Mouse (Mus musculus): ENCODE measurements at regions not wholly inside any gene's neighbourhood (a gene's known extent, or its start where the extent isn't known, plus 50 kb on each side); places are given as distances from the start of the nearest gene placed in this dataset.

DNA sequence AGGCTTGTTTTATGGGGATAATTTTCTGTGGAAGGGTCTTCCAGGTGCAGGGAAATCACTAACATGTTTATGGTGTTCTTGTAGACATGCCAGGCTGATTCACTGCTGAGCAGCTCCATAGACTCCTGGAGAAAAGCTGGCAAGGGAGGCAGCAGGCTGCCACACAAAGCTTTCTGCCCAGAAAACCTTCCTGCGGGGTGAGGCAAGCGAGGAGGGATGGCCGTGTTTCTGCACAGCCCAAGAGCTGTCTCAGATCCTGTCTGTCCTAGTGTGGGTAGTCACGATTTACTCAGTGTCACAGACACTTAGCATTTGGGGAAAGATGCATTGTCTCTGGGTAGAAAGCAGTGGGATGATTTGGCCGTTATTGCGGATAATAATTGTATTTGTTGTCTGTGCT is 244.2 kb upstream of the Ppp2r3a start:
- Histone ChIP-seq H3K9me3 (replicated peaks; ENCODE audit: insufficient read depth, low read length) (no peaks in the 10 kb centered on the region), H3K79me2 (ENCODE audit: control insufficient read depth, insufficient read depth, low read length, poor library complexity) (no peaks in the 10 kb centered on the region), H3K36me3 (ENCODE audit: control insufficient read depth in 1 of 2, insufficient read depth in 2 of 2, low read length in 2 of 2) (no peaks in the 10 kb centered on the region), H3K4me1 (ENCODE audit: control insufficient read depth in 1 of 2, insufficient read depth in 2 of 2, low read length in 2 of 2) (no peaks in the 10 kb centered on the region), H3K27me3 (ENCODE audit: control insufficient read depth in 1 of 2, insufficient read depth in 2 of 2, low read length in 2 of 2) (no peaks in the 10 kb centered on the region), H3K27ac (ENCODE audit: control insufficient read depth, low read depth, low read length) (no peak overlapping the region), H3K4me3 (ENCODE audit: control insufficient read depth in 1 of 2, insufficient read depth in 1 of 2, low read depth in 2 of 2, low read length in 2 of 2) (no peak overlapping the region), H3K9ac (ENCODE audit: control insufficient read depth, low read depth, low read length, poor library complexity, severe bottlenecking) (no peak overlapping the region)
- TF ChIP-seq USF2 (IDR thresholded peaks at IDR 0.05; ENCODE audit: borderline replicate concordance in 1 of 2, insufficient read depth in 1 of 2, low read depth in 1 of 2, low read length in 2 of 2) (no peak), SMC3 (IDR thresholded peaks at IDR 0.05; ENCODE audit: low read depth, low read length) (no peak), JUND (IDR thresholded peaks at IDR 0.05; ENCODE audit: low read depth, low read length) (no peak), RAD21 (IDR thresholded peaks at IDR 0.05; ENCODE audit: low read depth, low read length) (no peak), NRF1 (IDR thresholded peaks at IDR 0.05; ENCODE audit: insufficient read depth, low read depth, low read length, poor library complexity, severe bottlenecking) (no peak)
- no peak for DNase-seq (ENCODE audit: low read depth, low spot score)

DNA sequence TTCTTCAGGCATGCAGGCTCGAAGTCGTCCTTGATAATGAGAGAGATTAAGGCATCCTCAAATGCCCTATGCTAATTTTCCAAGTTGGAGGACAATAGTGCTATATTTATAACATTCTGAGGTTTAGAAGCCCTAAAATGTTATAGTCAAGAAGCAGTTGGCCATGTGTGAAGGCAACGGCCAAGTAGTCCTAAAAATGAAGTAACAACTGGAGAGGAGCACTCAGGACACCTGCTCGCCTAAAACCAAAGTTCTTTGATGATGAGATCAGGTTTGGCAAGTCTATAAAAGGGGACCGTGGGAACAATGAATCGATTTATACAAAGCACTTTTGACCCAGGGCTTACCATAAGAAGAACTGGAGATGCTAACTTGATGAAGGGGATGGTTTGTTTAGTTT is 237.4 kb upstream of the Ppp2r3a start:
- no peak for TF ChIP-seq TCF12 (IDR thresholded peaks at IDR 0.05; ENCODE audit: low read depth, low read length)
- TF ChIP-seq CHD1 (IDR thresholded peaks at IDR 0.05; ENCODE audit: low read depth, low read length): no peak
- no peak for TF ChIP-seq TBP (IDR thresholded peaks at IDR 0.05; ENCODE audit: low read depth, low read length)
- no peak for TF ChIP-seq EP300 (IDR thresholded peaks at IDR 0.05; ENCODE audit: low read depth in 1 of 2, low read length in 2 of 2)
- TF ChIP-seq USF1 (IDR thresholded peaks at IDR 0.05; ENCODE audit: low read depth, low read length): no peak
- no peak for TF ChIP-seq ZNF384 (IDR thresholded peaks at IDR 0.05; ENCODE audit: low read depth, low read length)
- Histone ChIP-seq H3K27ac (ENCODE audit: control insufficient read depth, low read depth, low read length) (no peak overlapping the region), H3K9ac (ENCODE audit: control insufficient read depth, low read depth, low read length, poor library complexity, severe bottlenecking) (no peak overlapping the region), H3K4me1 (ENCODE audit: control insufficient read depth in 1 of 2, insufficient read depth in 2 of 2, low read length in 2 of 2) (no peaks in the 10 kb centered on the region), H3K36me3 (ENCODE audit: control insufficient read depth in 1 of 2, insufficient read depth in 2 of 2, low read length in 2 of 2) (no peaks in the 10 kb centered on the region), H3K79me2 (ENCODE audit: control insufficient read depth, insufficient read depth, low read length, poor library complexity) (no peaks in the 10 kb centered on the region), H3K4me3 (ENCODE audit: control insufficient read depth in 1 of 2, insufficient read depth in 1 of 2, low read depth in 2 of 2, low read length in 2 of 2) (no peak overlapping the region), H3K9me3 (replicated peaks; ENCODE audit: insufficient read depth, low read length) (no peaks in the 10 kb centered on the region), H3K27me3 (ENCODE audit: control insufficient read depth in 1 of 2, insufficient read depth in 2 of 2, low read length in 2 of 2) (no peaks in the 10 kb centered on the region)
- DNase-seq (ENCODE audit: low read depth, low spot score): no peak

DNA sequence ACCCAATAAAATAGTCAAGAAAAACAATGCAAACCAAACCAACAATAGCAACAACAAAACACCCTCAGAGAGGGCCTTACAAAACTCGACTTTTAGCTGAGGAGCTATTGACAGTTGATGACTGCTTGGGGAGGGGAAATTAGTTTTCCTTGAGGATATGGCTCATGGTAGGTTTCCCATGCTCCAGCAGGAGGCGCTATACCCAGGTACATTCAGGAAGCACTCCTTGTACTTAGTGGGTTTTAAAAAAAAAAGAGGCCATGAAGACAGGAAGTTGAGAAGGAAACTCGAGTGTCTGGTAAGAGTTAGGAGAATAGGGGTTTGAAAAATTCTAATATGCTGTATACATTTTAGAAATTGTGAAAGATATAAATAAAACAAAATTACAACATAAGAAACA is 224.6 kb upstream of the Ppp2r3a start:
- no peak overlapping the region for H3K4me3 ChIP-seq (ENCODE audit: control insufficient read depth in 1 of 2, insufficient read depth in 1 of 2, low read depth in 2 of 2, low read length in 2 of 2)
- no peak overlapping the region for H3K27ac ChIP-seq (ENCODE audit: control insufficient read depth, low read depth, low read length)
- no peak for DNase-seq (ENCODE audit: low read depth, low spot score)
- H3K79me2 ChIP-seq (ENCODE audit: control insufficient read depth, insufficient read depth, low read length, poor library complexity): no peaks in the 10 kb centered on the region
- H3K9me3 ChIP-seq (replicated peaks; ENCODE audit: insufficient read depth, low read length): no peaks in the 10 kb centered on the region
- no peaks in the 10 kb centered on the region for H3K27me3 ChIP-seq (ENCODE audit: control insufficient read depth in 1 of 2, insufficient read depth in 2 of 2, low read length in 2 of 2)
- no peaks in the 10 kb centered on the region for H3K36me3 ChIP-seq (ENCODE audit: control insufficient read depth in 1 of 2, insufficient read depth in 2 of 2, low read length in 2 of 2)
- 0 out of 2 replicates have a peak, but pooled peaks have one; percentile 5 for TF ChIP-seq SMC3 (IDR thresholded peaks at IDR 0.05; ENCODE audit: low read depth, low read length)
- TF ChIP-seq ZNF384 (IDR thresholded peaks at IDR 0.05; ENCODE audit: low read depth, low read length): peak; percentile 64; the same call in 1 of the 2 replicates
- no peak for TF ChIP-seq KAT2A (conservative IDR thresholded peaks at IDR 0.05; ENCODE audit: low read depth, low read length)
- no peak for TF ChIP-seq USF2 (IDR thresholded peaks at IDR 0.05; ENCODE audit: borderline replicate concordance in 1 of 2, insufficient read depth in 1 of 2, low read depth in 1 of 2, low read length in 2 of 2)
- peak in 2 of 3 experiments; percentile 14 to 22; a peak in 2 of 6 replicates for TF ChIP-seq CTCF (IDR thresholded peaks at IDR 0.05 in 2 of 3, conservative IDR thresholded peaks at IDR 0.05 in 1 of 3; ENCODE audit: control insufficient read depth in 1 of 3, insufficient read depth in 1 of 3, low read depth in 2 of 3, low read length in 3 of 3, poor library complexity in 1 of 3, severe bottlenecking in 1 of 3)
- H3K9ac ChIP-seq (ENCODE audit: control insufficient read depth, low read depth, low read length, poor library complexity, severe bottlenecking): no peak overlapping the region
- no peaks in the 10 kb centered on the region for H3K4me1 ChIP-seq (ENCODE audit: control insufficient read depth in 1 of 2, insufficient read depth in 2 of 2, low read length in 2 of 2)

Measured in MEL (cell line).